Mouse (Mus musculus): ENCODE results near the gene Myo18a.

Gene Myo18a

DNA sequence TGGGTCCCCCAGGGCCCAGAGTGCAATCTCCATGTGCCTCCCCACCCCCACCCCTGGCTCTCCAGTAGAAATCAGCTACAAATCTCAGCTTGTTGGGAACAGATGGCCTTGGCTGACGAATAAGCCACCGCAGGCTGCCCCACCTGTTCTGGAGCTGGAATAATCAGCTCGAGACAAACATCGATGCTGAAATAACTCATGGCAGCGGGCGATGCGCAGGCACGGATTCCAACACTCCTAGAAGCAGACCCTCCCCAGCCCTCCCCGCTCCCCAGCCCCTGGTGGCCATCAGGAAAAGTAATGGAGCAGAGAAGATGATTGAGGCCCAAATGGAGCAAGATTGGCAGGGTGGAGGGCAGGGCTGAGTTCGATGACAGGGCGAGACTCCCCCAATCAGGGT lies 109.2 kb downstream of the Myo18a start:
- DNase-seq (ENCODE audit: low read depth, low spot score) = peak; percentile 71

GRCm38 (mm10) chr11:77872685-77873084 lies 109.6 kb downstream of the Myo18a start:
- peak; percentile 33 for DNase-seq (ENCODE audit: low read depth, low spot score)

DNA sequence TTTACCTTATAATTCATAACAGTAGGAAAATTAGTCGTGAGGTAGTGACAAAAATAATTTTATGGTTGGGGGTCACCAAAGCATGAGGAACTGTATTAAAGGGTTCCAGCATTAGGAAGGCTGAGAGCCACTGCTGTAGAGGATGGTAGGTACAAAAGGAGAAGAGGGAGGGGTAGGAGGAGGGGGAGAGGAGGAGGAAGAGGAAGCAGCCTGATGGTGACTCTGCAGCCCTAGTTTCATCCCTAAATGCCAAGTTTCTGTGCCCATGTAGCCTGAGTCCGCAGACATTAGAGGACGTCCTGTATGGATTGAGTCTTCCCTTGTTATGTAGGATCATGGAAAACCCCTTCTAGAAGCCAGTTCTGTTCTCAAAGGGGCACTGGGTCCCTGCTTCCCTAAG lies 110.1 kb downstream of the Myo18a start:
- DNase-seq (ENCODE audit: low read depth, low spot score) = no peak

GRCm38 (mm10) chr11:77874685-77875231 lies 111.7 kb downstream of the Myo18a start:
- peak; percentile 68 for DNase-seq (ENCODE audit: low read depth, low spot score)

DNA sequence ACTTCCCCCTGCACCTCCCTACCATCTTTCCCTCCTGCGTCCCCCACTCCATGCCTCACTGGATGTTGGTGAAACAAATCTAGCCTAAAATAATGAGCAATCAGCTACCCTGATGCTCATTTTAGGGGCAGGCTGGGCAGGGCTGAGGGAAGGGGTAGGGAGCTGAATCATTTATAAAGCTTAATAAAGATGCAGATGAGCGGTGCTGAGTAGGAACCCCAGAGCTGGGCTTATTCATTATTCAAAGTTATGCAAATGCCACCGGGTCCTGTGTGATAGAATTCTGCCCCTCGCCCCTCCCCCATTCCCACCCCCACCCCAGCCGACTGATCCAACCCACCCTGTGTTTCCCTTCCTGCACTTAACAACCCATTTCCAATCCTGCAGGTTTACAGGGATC lies 112.2 kb downstream of the Myo18a start:
- DNase-seq (ENCODE audit: low read depth, low spot score) = no peak

DNA sequence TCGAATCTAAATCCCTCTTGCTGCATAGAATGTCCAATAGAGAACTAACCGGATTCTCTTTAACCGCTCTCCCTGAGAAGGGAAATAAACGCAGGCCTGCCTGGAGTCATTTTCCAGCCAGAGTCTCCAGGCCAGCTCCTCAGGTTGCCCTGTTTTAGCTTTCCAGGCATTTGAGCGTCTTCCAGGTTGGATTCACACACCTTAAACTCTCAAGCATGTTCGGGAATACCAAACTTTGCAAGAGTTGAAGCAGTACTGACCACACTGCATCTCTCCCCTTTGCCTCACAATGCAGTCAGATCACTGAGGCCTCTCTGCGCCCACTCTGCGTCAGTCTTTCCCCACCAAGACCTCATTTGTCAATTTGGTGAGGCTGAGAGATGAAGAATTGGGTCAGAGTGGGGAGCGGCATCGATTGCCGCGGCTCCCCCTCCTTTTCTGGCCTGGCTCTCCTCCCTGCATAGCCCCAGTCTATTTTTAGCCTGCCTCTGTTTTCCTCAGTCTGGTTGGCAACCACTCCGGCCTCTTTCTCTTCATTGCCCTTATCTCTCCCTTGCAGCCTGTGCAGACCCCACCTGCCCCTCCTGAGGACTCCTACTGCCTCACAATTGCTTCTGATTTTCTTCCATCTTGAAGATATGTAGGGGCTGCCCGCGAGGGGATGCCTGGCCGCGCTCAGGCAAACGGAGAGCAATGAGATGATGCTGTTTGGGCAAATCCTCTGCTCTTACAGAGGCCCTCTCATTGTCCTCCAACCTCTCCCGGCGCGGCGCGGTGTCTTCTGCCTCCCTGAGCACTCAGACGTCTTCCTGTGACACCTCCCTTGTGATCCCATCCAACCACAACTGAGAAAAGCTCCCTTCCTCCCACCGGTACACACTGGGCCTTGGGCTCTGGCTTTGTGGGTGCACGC lies 113.1 kb downstream of the Myo18a start:
- no peak for DNase-seq (ENCODE audit: low read depth, low spot score)

DNA sequence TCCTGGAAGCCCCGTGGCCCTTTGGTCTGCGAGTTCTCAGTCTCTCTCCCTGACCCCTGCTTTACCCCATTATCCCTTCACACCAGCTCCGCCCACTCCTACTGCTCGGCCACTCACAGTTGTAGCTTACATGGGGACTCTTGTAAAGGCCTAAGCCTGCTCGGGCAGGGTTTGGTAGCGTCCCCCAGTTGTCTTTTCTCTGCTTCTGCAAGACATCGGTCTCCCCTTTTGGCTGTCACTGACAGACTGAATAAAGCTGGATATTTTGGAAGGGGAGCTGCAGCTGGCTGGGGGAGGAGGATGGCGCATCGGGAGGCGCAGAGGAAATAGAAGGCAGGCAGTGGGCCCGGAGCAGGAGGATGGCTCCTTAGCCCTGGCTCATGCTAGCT lies 113.7 kb downstream of the Myo18a start:
- peak; percentile 65 for DNase-seq (ENCODE audit: low read depth, low spot score)

GRCm38 (mm10) chr11:77884524-77885245 lies 121.6 kb downstream of the Myo18a start:
- DNase-seq (ENCODE audit: low read depth, low spot score) = peak; percentile 88

DNA sequence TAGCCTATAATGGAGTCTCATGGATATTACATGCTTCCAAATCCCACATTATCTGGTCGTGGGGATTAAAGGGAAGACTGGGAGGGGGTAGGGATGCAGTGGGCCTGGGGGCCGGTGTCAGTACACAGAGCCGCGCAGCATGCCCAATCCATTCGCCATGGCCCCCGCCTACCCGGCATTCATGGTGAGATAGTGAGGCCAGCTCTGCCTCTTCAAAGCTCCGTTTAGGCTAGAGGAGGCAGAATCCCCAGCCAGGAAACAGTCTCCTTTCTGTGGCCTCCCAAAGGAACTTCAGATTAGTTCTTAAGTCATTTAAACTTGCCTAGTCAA lies 122.2 kb downstream of the Myo18a start:
- no peak for DNase-seq (ENCODE audit: low read depth, low spot score)

- DNase-seq (ENCODE audit: low read depth, low spot score) = peak; percentile 49
Observed at GRCm38 (mm10) chr11:77887373-77887960, 124.4 kb downstream of the Myo18a start.

DNA sequence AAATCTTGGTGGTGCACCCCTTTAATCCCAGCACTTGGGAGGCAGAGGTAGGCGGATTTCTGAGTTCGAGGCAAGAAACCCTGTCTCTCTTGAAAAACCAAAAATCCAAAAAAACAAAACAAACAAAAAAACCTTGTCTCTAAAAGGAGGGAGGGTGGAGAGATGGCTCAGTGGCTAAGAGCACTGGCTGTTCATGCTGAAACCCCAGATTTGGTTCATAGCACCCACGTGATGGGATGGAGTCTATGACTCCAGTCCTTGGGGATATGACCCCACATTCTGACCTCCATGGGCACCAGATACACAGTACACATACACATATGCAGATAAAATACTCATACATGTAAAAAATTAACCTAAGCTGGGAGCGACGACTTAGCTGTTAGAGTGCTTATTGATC lies 125.8 kb downstream of the Myo18a start:
- DNase-seq (ENCODE audit: low read depth, low spot score) = no peak

DNA sequence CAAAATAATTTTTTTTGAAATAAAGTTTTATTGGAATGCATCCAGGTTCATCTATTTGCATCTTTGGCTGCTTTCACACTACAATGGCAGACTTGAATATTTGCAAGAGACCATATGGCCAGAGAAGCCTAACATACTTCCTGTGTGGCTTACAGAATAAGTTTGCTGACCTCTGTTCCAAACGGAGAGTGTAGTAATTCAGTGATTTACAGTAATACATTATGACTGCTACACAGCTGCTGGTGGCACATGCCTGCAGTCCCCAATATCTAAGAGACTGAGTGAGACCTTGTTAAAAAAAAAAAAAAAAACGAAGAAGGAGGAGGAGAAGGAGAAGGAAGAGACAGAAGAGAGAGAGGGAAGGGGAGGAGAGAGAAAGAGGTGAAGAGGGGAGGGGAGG lies 126.4 kb downstream of the Myo18a start:
- no peak for DNase-seq (ENCODE audit: low read depth, low spot score)

- DNase-seq (ENCODE audit: low read depth, low spot score) = no peak
Observed at GRCm38 (mm10) chr11:77890648-77891258, 127.7 kb downstream of the Myo18a start.

GRCm38 (mm10) chr11:77892883-77893282 lies 129.8 kb downstream of the Myo18a start:
- DNase-seq (ENCODE audit: low read depth, low spot score) = peak; percentile 60

DNA sequence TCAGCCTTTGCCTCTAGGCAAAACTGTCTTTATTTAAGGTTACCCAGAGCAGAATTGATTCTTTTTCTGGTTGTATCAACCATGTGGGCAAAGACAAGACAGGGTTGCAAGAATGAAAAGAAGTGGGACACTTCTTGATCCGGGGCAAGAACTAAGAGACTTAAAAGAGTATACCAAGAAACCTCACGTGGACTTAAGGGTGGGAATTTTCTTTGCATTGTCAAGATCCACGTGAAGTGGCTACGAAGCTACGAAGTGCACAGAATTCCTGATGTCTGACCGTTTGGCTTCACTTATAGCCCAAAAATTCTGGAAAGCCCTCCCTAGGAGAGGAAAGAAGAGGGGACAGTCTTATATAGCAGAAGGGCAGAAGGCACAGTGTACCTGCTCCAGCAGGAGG lies 130.2 kb downstream of the Myo18a start:
- no peak for DNase-seq (ENCODE audit: low read depth, low spot score)

- DNase-seq (ENCODE audit: low read depth, low spot score) = peak; percentile 99
Observed at GRCm38 (mm10) chr11:77893787-77894718, 131.0 kb downstream of the Myo18a start, which contains the start of gene Pipox. Gene Pipox (minus strand): TSS chr11:77894096.

- DNase-seq (ENCODE audit: low read depth, low spot score) = no peak
Observed at GRCm38 (mm10) chr11:77894967-77895366, 131.9 kb downstream of the Myo18a start.

DNA sequence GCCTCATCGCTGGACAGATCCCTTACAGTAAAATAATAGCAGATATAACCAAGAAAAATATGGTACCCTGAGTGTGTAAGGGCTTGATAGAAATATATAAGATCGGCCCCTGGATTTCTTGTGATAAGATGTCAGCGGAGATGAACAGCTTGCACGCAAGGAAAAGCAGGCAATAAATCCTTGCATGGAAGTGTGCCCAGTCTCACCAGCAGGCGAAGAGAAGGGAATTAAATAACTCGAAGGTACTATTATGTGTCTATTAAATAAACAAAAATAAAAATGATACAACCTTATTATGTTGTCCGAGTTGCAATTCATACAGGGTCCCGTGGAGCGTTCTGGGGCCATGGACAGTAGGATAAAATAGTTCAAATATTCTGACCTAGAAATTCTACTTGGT lies 133.0 kb downstream of the Myo18a start:
- no peak for DNase-seq (ENCODE audit: low read depth, low spot score)

GRCm38 (mm10) chr11:77896480-77896819 lies 133.4 kb downstream of the Myo18a start:
- no peak for DNase-seq (ENCODE audit: low read depth, low spot score)

Measured in ZHBTc4 (cell line).